Mouse (Mus musculus): ENCODE data around the gene Zfp598.
"Not testable (repeated sequence)": the region's sequence is repeated elsewhere in the genome, so short reads cannot be mapped to it uniquely, and the experiment has no call there.

Gene Zfp598

DNA sequence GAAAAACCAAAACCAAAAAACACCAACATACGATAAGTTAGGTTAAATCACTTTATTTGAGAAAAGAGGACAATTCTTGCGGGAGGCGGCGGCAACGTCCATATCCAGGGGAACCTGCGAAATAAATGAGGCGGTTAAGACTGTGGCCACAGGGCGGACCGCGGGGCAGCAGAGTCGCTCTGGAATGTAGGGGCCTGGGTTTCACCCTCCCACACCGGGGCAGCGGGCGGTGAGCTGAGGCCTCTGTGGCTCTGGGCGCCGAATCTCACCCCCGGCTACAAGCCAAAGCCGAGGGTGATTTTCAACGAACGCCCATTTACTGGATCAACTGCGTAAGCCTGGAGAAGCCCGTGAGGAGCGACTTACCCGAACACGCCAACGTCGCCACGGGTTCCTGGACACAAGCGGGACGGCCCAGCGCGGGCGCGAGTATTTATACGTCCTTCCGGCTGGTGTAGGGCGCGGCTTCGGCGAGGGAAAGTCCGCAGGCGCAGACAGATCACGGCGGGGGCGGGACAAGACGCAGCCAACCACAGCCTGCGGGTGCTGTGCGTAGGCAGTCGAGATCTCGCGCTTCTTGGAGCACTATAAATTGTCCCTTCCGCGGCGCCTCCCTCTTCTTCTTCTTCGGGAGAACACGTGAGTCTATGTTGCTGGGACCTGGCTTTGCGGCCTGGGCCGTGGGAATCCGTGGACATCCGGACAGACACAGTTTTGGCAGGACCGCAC, 50.2 kb downstream of the Zfp598 start:
- in situ Hi-C loops (cut with MboI, MseI): no loop called here

DNA sequence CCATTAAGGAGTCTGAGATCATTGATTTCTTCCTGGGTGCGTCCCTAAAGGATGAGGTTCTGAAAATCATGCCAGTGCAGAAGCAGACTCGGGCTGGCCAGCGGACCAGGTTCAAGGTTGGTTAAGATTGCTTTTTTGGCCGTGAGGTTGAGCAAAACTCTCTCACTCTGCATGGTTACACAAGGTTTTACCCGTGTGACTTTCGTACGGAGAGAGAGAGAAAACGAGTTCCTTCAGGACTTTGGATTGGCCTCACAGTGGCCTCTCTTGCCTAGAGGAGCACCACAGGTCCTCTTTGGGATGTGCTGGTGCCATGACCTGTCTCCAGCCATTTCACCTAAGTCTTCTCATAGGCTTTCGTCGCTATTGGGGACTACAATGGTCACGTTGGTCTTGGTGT, 51.1 kb downstream of the Zfp598 start:
- in situ Hi-C loops (cut with MboI, MseI): not testable (repeated sequence)

DNA sequence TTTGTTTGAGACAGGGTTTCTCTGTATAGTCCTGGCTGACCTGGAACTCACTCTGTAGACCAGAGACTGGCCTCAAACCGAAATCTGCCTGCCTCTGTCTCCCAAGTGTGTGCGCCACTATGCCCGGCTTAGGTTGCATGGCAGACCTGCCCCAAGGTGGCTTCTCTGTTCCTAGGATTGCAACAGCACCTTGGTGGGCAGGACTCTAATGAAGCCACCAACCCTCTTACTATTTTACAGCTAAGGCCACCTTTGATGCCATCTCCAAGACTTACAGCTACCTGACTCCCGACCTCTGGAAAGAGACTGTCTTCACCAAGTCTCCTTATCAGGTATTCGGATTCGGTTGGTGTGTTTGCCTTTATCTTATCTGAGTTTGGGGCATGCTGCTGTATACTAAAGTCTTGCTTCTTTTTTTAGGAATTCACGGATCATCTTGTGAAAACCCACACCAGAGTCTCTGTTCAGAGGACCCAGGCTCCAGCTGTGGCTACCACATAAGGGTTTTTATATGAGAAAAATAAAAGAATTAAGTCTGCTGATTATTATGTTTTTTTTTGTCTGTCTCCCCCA, 52.0 kb downstream of the Zfp598 start:
- in situ Hi-C loops (cut with MboI, MseI): not testable (repeated sequence)

DNA sequence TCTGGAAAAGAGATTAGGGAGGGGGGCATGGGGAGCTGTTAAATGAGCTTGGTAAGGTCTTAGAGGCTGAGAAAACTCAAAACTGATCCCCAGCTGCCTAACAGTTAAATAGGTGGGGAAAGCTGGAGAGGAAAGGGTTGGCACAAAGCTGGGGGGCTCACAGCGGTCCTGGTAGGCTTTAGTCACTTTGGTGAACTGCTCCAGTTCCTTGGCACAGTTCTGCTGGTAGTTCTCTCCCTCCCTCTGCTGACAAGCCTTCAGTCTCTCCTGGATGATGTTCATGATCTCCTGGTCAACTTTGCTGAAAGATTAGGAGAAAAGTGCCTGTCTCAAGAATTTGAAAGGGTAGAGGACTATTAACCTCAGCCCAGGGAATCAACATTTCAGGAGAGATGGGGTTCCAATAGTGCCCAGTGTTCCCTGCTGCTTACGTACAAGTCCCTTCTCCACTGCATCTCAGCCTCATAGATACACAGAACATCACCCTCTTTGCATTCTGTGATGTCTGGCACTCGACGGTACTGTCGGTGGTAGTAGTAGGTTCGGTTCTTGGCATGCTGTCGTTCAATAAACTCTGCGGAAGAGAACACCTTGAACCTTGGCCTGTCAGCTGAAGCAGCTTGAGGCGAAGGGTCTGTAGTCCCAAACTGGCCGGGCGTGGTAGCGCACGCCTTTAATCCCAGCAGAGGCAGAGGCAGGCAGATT, 52.9 kb downstream of the Zfp598 start:
- in situ Hi-C loops (cut with MboI, MseI): no loop called here

DNA sequence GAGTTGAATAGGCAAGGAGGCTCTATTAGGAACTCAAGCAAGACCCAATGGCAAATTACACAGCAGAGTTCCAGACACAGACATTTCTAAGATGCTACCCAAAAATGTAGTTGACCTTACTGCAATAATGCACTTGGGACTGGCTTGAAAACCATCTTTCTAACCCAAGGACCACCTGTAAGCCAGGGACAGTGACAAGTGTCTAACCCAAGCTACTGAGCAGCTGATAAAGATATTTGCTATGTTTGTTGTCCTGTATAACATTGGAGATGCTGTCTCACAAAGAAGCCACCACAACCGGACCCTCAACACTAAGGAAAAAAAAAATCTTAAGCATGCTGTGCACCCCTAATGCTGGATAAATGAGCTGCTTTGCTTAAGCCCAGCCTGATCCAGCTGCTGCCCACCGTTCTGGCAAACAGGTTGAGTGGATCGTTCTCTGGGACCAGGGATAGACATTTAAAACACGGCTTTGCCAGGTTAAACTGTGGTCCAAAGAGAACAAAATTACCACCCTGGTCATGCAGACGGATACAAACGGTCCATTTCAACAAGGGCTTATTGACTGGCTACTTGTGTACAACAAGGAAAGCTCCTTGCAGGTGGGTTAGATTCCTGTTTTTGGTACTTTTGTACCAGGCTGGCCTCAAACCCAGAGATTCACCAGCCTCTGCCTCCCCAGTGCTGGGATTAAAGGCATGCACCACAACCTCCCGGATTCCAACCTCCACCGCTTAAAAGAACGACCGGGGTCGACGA, 53.8 kb downstream of the Zfp598 start:
- in situ Hi-C loops (cut with MboI, MseI): no loop called here

DNA sequence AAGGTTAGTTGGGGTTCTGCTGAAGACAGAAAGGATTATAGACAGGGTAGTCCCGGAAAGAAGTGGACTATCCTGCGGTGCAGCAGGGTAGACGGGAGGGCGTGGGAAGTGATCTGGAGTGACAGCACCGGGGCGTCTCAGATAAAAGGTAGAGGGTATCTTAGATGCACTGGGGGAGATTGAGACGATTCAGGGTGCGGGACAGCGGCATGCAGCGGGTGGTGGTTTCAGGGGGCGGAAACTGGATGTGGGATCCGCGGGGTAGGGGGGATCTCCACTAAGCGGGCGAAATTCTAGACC, 54.3 kb downstream of the Zfp598 start:
- in situ Hi-C loops (cut with MboI, MseI): no loop called here

DNA sequence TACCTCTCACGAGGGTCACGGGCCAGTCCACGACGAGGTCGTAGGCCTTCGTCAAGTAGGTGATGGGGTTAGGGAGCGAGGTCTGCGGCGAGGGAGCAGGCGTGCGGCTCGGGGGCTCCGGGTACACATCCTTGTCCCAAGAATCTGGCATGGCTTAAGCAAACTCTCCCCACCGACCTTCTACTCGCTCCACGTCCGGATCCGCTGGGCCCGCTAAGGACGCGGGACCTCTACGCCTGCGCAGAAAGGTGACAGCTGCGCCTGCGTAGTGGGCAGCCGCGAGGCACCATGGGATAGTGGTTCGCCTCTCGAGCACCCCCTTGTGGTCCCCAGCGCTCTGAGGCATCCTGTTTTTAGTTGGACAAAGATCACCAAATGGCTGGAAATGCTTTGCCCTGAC, 54.7 kb downstream of the Zfp598 start, which contains the start of gene Ndufb10:
Ndufb10 (minus strand) TSS at position 295 of the 400 bp plus-strand sequence.
- in situ Hi-C loops (cut with MboI, MseI): no loop called here

DNA sequence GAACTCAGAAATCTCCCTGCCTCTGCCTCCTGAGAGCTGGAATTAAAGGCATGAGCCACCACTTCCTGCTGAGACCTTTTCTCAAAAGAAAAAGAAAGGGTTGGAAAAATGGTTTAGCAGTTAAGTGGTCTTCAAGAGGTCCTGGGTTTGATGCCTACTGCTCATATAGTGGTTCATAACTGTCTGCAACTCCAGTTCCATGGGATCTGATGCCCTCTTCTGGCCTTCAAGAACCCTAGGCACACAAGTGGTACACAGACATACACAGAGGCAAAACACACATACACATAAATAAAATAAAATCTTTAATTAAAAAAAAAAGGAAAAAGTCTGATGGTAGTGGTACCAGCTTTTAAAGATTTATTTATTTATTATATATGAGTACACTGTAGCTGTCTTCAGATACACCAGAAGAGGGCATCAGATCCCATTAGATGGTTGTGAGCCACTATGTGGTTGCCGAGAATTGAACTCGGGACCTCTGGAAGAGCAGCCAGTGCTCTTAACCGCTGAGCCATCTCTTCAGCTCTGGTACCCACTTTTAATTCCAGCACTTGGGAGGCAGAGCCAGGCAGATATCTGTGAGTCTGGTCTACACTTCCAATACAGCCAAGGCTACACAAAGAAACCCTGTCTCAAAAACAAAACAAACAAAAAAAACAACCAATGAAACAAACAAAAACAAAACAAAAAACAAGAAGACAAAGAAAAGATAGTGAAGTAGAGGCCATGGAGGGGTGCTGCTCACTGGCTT, 56.3 kb downstream of the Zfp598 start:
- in situ Hi-C loops (cut with MboI, MseI): no loop called here

DNA sequence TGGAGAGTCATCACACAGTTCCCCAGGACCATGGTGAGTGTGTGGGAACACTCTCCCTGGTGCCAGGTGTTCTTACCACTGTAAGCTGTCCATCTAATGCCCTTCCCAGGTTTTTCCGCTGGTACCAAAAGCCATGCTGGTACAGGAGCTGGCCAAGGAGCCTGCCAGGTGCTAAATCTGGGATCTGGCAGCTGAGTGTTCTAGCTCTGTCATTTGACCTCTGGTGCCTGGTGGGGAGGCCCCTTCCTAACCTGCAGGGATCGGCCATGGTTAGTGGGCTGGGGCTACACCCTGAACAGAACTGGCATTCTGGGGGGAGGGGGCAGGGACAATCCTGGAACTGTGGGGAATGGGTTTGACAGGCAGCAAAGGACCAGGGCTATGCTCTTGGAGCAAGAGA, 58.1 kb downstream of the Zfp598 start, which contains the start of gene Rpl3l:
Rpl3l (plus strand) TSS at position 203 of the 400 bp plus-strand sequence.
- in situ Hi-C loops (cut with MboI, MseI): no loop called here

DNA sequence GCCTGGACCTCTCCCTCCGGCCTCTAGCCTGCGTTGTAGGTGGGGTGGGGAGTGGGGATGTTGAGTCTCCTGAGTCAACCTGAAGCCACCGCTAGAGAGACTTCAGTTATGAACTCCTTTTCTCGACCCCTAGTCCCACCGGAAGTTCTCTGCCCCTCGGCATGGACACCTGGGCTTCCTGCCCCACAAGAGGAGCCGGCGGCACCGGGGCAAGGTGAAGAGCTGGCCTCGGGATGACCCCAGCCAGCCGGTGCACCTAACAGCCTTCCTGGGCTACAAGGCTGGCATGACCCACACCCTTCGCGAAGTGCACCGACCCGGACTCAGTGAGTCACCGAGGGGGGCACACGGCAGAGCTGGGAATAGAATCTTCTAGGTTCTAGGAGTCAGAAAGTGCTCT, 58.7 kb downstream of the Zfp598 start:
- in situ Hi-C loops (cut with MboI, MseI): no loop called here

DNA sequence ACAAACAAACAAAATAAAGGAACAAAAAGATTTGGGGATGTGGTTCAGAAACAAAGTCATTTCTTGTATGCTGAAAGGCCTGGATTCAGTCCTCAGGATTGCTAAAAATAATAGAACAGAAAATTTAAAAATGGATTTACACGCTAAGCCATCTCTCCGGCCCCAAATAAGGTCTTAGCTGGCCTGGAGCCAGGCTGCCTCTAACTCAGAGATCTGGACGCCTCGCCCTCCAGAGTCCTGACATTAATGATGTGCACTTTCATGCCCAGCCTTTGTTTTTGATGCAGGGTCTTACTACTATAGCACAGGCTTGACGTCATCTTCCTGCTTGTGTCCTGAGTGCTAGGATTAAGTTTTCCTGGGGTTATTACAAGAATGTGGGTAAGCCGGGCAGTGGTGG, 59.6 kb downstream of the Zfp598 start:
- in situ Hi-C loops (cut with MboI, MseI): no loop called here

DNA sequence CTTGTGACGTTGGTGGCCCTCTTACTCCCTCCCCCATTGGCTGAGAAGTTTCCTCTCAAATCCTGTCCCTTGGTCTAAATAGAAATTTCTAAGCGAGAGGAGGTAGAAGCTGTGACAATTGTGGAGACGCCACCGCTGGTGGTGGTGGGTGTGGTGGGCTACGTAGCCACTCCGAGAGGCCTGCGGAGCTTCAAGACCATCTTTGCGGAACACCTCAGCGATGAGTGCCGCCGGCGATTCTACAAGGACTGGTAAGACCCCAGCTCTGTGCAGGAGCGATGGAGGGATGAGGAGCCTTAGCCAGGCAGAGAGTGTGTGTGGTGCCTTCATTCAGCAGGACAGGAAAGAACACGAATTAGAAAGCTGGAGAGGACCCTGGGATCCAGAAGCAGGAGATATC, 61.3 kb downstream of the Zfp598 start:
- in situ Hi-C loops (cut with MboI, MseI): no loop called here
